14 mouse cellular contexts compared by ENCODE assay signal in the genomic region with DNA sequence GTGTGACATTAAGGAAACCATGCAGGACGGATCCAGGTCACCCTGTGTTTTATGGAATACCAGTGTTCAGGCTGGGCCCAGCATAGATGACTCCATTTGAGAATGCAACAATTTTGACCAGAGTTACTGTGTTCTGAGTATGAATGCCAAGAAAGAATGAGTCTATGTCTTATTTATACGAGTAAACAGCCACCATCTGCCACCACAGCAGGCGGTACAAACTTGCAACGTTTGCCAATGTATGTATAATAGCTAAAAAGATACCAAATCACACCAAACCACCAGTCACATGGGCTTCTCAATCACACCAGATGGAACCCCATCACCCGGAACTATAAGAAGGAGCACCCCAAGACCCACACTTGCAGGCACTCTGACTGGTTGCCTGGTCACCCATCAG.
DNase-seq lines count a peak whose midpoint lies in the region; ATAC-seq and TF ChIP-seq lines count a peak whose summit lies in the region.
"Had no signal": no experiment of that assay in that cellular context is flagged by ENCODE, and none has a peak within 500 bp of the region (broad histone marks: within the 10 kb centered on the region; RNA-seq: fewer than 3 reads in every experiment).

No protein-coding gene starts in this region.

- TF ChIP-seq CTCF in left cerebral cortex, adult 2 months (IDR thresholded peaks at IDR 0.05) = no peak

- WGBS in hindbrain, embryonic 13.5 days = 93% methylated on average over 5 of the region's 5 CpGs

- intact Hi-C loops in left cerebral cortex, adult 2 months (cut with DNase I) = loop anchor here (5.0 kb wide), 1 partner anchor 83 kb away; no protein-coding TSS in a partner anchor

- no peak overlapping the region for H3K9ac ChIP-seq in hindbrain, embryonic 13.5 days
- H3K9ac ChIP-seq: embryonic facial prominence, embryonic 15.5 days; kidney, embryonic 15.5 days had no signal

- no peaks in the 10 kb centered on the region for H3K36me3 ChIP-seq in hindbrain, embryonic 13.5 days
- H3K36me3 ChIP-seq: embryonic facial prominence, embryonic 15.5 days; kidney, embryonic 15.5 days; limb, embryonic 10.5 days had no signal

- H3K27me3 ChIP-seq in hindbrain, embryonic 13.5 days = no peaks in the 10 kb centered on the region
- H3K27me3 ChIP-seq: embryonic facial prominence, embryonic 15.5 days; kidney, embryonic 15.5 days had no signal

- peak; percentile 16 to 52 for DNase-seq in frontal cortex, postnatal 36 days (ENCODE audit: low spot score in 2 of 2)
- DNase-seq in cerebellum, postnatal 25 days = peak; percentile 67 to 75
- peak; percentile 15 to 25 for DNase-seq in left cerebral cortex, adult 2 months (ENCODE audit: extremely low spot score in 1 of 2, low spot score in 2 of 2)
- no peak for DNase-seq in ovary, postnatal 36 days (ENCODE audit: low spot score)
- DNase-seq: adrenal gland, postnatal 25 days; heart, adult 18-20 months; heart, postnatal 10 days had no signal

- no peak overlapping the region for H3K4me3 ChIP-seq in left cerebral cortex, adult 2 months
- no peak overlapping the region for H3K4me3 ChIP-seq in hindbrain, embryonic 13.5 days
- H3K4me3 ChIP-seq: embryonic facial prominence, embryonic 15.5 days; kidney, embryonic 15.5 days; limb, embryonic 10.5 days had no signal

- no peaks in the 10 kb centered on the region for H3K4me1 ChIP-seq in hindbrain, embryonic 13.5 days (replicated peaks)
- H3K4me1 ChIP-seq: embryonic facial prominence, embryonic 15.5 days; kidney, embryonic 15.5 days; limb, embryonic 10.5 days had no signal

- no peaks in the 10 kb centered on the region for H3K9me3 ChIP-seq in hindbrain, embryonic 13.5 days
- H3K9me3 ChIP-seq: embryonic facial prominence, embryonic 15.5 days; kidney, embryonic 15.5 days; limb, embryonic 10.5 days had no signal

- no peak overlapping the region for H3K27ac ChIP-seq in left cerebral cortex, adult 2 months
- no peak overlapping the region for H3K27ac ChIP-seq in hindbrain, embryonic 13.5 days
- H3K27ac ChIP-seq: embryonic facial prominence, embryonic 15.5 days; kidney, embryonic 15.5 days; limb, embryonic 10.5 days; macrophage had no signal

- H3K4me2 ChIP-seq in hindbrain, embryonic 13.5 days = no peak overlapping the region
- H3K4me2 ChIP-seq: embryonic facial prominence, embryonic 15.5 days; kidney, embryonic 15.5 days had no signal

- ATAC-seq in frontal cortex, adult (ENCODE audit: low TSS enrichment) = no peak
- no peak for ATAC-seq in megakaryocyte-erythroid progenitor cell, adult 5-6 weeks (replicated peaks; ENCODE audit: low FRiP score, low TSS enrichment, poor library complexity, severe bottlenecking)
- no peak for ATAC-seq in hindbrain, embryonic 13.5 days (ENCODE audit: low FRiP score)
